Mouse (Mus musculus) spleen, postnatal 14 days (tissue): ENCODE data around the gene Il6ra.

ENCODE experiments used
- DNase-seq, 2 experiments: peaks; one replicate each; pipeline ENCODE4 v3.0.0; 2021 to 2022; ENCODE audit warnings: low spot score in 2 of 2

Gene Il6ra

GRCm38 (mm10) chr3:89847596-89847995 lies 65.4 kb downstream of the Il6ra start:
- DNase-seq = no peak

GRCm38 (mm10) chr3:89847126-89847525 lies 65.9 kb downstream of the Il6ra start:
- no peak for DNase-seq

GRCm38 (mm10) chr3:89845814-89846213 lies 67.2 kb downstream of the Il6ra start:
- no peak for DNase-seq

- peak in 1 of 2 experiments; percentile 36 for DNase-seq
Observed at GRCm38 (mm10) chr3:89843148-89843547, 69.8 kb downstream of the Il6ra start.

DNA sequence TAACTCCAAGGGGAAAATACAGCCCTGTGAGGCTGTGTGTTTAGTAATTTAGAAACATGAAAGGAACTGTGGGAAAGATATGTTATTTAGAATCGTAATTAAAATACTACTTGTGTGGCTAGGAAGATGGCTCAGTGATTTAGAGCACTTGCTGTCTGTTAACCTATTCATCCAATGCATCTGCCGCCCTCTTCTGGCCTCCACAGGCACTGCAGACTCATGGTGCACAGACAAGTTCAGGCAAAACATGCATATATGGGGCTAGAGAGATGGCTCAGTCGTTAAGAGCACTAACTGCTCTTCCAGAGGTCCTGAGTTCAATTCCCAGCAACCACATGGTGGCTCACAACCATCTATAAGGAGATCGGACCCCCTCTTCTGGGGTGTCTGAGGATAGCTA lies 70.7 kb downstream of the Il6ra start:
- peak in 1 of 2 experiments; percentile 54 for DNase-seq

DNA sequence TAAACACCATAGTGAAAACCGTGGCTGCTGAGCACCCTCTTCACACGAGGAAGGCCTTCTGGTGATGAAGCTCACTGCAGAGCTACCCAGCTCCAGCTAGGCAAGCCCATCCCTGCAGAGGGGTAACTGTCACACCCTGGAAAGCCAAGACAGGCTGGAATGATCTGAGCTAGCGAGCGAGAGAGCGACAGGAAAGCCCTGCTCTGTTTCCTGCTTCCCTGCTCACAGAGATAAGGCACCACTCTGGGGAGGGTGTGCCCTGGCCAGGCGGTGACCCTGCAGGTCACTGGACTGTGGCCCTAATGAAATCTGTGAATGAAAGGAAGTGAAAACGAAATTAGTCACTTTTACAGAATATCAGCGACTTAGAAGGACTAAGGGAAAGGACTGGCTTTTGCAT lies 77.6 kb downstream of the Il6ra start:
- DNase-seq = no peak

DNA sequence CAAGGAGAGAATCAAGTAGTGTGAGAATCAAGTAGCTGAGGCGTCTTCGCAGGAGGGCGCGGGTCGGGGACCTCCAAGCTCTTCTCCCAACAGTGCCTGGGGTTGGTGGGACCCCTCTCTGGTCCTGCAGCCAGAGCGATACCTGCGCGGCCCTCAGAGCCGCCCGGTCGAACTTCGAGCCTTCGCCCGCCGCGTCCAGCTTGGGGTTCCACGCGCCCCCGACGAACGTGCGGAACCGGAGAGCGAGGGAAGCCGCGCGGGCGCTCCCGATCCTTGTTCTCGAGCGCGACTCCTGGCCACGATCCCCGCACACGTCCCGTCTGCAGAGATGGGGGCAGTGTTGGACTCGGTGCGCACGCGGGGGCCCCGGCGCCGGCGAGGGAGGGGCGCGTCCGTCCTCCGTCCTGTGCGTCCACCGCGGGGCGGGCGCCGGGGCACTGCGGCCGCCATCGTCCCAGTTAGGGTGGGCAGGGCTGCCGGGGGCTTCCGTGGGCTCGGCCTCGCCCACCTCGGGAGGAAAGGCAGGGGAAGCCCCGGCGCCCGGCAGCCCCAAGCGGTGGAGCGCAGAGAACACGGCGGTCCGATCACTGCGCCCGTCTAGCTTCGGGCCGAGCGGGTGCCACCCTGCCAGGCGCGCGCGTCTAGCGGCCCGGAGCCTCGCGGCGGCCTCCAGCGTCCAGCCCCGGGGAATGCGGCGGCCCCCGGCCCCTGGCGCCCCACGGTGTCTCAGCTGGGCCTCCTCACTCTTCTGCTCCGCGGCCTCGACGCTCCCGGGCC lies 82.0 kb downstream of the Il6ra start, which contains the start of gene She:
TSS of gene She (plus strand) at position 556 of the 777 bp plus-strand sequence.
- DNase-seq = no peak

GRCm38 (mm10) chr3:89826295-89826694 lies 86.7 kb downstream of the Il6ra start:
- DNase-seq = no peak

GRCm38 (mm10) chr3:89823594-89823993 lies 89.4 kb downstream of the Il6ra start:
- no peak for DNase-seq

DNA sequence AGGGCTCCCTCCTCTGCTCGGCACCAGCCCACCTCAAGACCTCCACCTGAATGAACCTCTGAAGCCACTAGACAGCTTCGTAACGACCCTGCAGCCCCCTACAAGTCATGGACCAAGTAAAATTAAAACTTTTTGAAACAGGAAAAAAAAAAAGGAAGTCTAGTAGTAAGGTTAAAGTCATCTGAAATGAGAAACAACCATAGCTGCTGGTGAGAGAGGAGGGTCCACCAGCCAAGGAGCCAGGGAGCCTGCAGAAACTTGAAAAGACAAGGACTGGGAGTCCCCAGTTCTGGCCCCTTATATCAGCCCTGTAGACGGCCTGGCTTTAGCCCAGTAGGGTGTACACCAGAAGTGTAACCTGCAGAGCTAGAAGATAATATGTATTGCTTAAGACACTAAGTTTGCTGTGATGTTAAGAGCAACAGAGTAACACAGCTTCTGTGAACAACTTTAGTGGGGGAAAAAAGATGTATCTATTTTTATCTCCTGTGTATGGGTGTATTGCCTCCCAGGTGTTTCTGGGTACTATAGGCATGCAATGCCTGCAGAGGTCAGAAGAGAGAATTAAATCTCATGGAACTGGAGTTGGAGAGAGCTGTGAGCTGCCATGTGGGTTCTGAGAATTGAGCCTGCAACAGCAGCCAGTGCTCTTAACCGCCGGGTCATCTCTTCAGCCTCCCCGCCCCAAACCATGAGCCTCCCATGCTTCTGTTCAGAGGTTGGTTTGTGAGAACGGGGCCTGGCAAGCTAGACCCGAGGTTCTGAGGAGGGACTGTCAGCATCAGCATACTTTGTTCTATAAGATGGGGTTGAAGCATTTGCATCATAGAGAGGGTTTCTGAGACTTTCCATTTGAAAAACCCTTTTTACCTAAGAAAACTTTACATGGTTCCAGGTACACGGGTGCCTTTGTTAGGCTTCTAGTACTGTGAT lies 91.2 kb downstream of the Il6ra start:
- no peak for DNase-seq

- no peak for DNase-seq
Observed at GRCm38 (mm10) chr3:89821096-89821513, 91.9 kb downstream of the Il6ra start.

DNA sequence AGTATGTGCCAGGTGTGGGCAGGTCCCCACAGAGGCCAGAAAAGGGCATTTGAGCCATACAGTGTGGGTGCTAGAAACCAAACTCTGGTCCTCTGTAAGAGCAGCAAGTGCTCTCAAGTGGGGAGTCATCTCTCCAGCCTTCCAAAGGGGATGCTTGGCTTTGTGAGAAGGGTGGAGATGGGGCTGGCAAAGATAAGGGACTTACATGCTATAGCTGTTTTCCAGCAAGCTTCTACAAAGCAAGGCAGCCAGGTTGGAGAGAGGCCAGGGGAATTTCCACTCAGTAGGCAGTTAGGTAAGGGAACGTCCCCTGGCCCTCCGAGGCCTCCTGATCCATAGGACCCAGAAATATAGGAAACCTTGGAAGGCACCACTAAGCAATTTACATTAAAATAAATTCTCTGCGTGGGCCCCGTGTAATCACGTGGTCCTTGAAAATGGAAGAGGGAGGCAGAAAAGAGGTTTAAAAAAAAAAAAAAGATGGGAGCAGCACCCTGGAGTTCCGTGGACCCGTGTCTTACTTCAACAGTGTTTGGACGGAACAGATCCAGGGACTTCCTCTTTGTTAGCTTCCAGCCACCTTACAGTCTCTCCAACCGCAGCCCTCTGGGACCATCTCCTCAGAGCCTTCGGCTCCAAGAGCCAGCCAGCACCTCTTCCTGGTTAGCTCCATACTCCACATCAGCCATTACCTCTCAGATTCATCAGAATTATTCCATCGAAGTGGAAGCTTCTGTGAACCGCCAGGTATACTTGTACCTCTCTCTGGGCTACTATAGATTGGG lies 92.5 kb downstream of the Il6ra start:
- DNase-seq = no peak

DNA sequence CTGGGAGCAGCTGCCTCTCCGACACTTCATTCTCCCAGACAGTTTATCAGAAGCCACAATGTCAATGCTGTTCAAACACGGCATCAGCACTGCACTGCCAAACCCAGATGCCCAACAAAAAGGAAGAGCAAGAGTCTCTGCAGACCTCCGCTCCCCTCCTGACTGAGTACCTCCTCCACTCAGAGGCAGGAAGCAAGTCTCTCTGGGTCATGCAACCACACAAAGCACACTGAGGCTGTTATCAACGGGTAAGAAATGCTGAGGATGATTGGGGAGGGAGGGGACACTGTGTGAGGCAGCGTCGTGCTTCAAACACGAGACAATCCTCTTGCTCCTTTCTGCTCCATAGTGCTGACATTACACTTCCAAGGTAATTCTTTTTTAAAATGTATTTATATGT lies 93.1 kb downstream of the Il6ra start:
- no peak for DNase-seq

- DNase-seq = no peak
Observed at GRCm38 (mm10) chr3:89818605-89819004, 94.4 kb downstream of the Il6ra start.

- peak; percentile 28 to 52 for DNase-seq
Observed at GRCm38 (mm10) chr3:89817056-89817455, 95.9 kb downstream of the Il6ra start.
